Comparison of ENCODE assay signal across 8 mouse cellular contexts in genomic region chr2:148732327-148733000, GRCm38 (mm10). TPM values are rescaled to one million over a fixed set of nuclear protein-coding genes. Genes with fewer than 3 reads are reported as not detected.
A peak's percentile ranks its signal among the peaks of the same experiment; 100 is the strongest.
DNase-seq lines count a peak whose midpoint lies in the region; ATAC-seq lines count a peak whose summit lies in the region.

TSS of gene Napb (minus strand) at chr2:148732467.

- H3K4me3 ChIP-seq in forebrain, embryonic 10.5 days, result peak within 1 kb of the TSS; percentile 80
- peak within 1 kb of the TSS; percentile 81 for H3K4me3 ChIP-seq in heart, embryonic 15.5 days
- H3K4me3 ChIP-seq in liver, embryonic 12.5 days, result peak within 1 kb of the TSS; percentile 67
- H3K4me3 ChIP-seq in stomach, embryonic 14.5 days (ENCODE audit: low read depth, low read length), result peak within 1 kb of the TSS; percentile 76

- peak within 1 kb of the TSS; percentile 87 for H3K27ac ChIP-seq in forebrain, embryonic 10.5 days
- peak within 1 kb of the TSS; percentile 48 for H3K27ac ChIP-seq in heart, embryonic 15.5 days
- no peak within 1 kb of the TSS for H3K27ac ChIP-seq in liver, embryonic 12.5 days
- peak within 1 kb of the TSS; percentile 27; the same call in 1 of the 2 replicates for H3K27ac ChIP-seq in stomach, embryonic 14.5 days (ENCODE audit: low read length)

- no peaks in the 10 kb centered on the region for H3K27me3 ChIP-seq in forebrain, embryonic 10.5 days (ENCODE audit: poor library complexity, severe bottlenecking)
- no peaks in the 10 kb centered on the region for H3K27me3 ChIP-seq in heart, embryonic 15.5 days
- H3K27me3 ChIP-seq in liver, embryonic 12.5 days (replicated peaks), result no peaks in the 10 kb centered on the region
- no peaks in the 10 kb centered on the region for H3K27me3 ChIP-seq in stomach, embryonic 14.5 days (ENCODE audit: control insufficient read depth, insufficient read depth, low read length)

- peak; percentile 53 for DNase-seq in c-Kit-positive CD71-positive TER-119-negative erythroid progenitor cells, embryonic 14.5 days (ENCODE audit: low read depth)
- peak; percentile 94 for DNase-seq in forebrain, embryonic 10.5 days (ENCODE audit: extremely low spot score, low spot score)
- peak; percentile 96 for DNase-seq in kidney, postnatal 14 days
- DNase-seq in naive thymus-derived CD4-positive, alpha-beta T cell, adult 2 months (ENCODE audit: low read depth), result peak; percentile 53

- WGBS in forebrain, embryonic 10.5 days, result 3% methylated on average over 18 of the region's 18 CpGs
- WGBS in heart, embryonic 15.5 days, result 4% methylated on average over 18 of the region's 18 CpGs
- WGBS in liver, embryonic 12.5 days (ENCODE audit: insufficient replicate concordance), result 4% methylated on average over 18 of the region's 18 CpGs
- WGBS in stomach, embryonic 14.5 days, result 3% methylated on average over 18 of the region's 18 CpGs

- H3K4me2 ChIP-seq in heart, embryonic 15.5 days, result peak within 1 kb of the TSS; percentile 93
- H3K4me2 ChIP-seq in liver, embryonic 12.5 days, result peak within 1 kb of the TSS; percentile 80
- H3K4me2 ChIP-seq in stomach, embryonic 14.5 days (replicated peaks; ENCODE audit: low read depth, low read length), result peak within 1 kb of the TSS; percentile 72

- peaks cover 14% of the 10 kb centered on the region for H3K9me3 ChIP-seq in forebrain, embryonic 10.5 days
- no peaks in the 10 kb centered on the region for H3K9me3 ChIP-seq in heart, embryonic 15.5 days (replicated peaks)
- H3K9me3 ChIP-seq in liver, embryonic 12.5 days (replicated peaks), result no peaks in the 10 kb centered on the region
- H3K9me3 ChIP-seq in stomach, embryonic 14.5 days (ENCODE audit: control insufficient read depth, low read depth, low read length), result no peaks in the 10 kb centered on the region

- H3K9ac ChIP-seq in heart, embryonic 15.5 days, result peak within 1 kb of the TSS; percentile 82
- peak within 1 kb of the TSS; percentile 65 for H3K9ac ChIP-seq in liver, embryonic 12.5 days
- H3K9ac ChIP-seq in stomach, embryonic 14.5 days (replicated peaks; ENCODE audit: low read depth, low read length), result peak within 1 kb of the TSS; percentile 52

- H3K4me1 ChIP-seq in forebrain, embryonic 10.5 days, result peaks cover 15% of the 10 kb centered on the region
- H3K4me1 ChIP-seq in heart, embryonic 15.5 days (replicated peaks), result peaks cover 9% of the 10 kb centered on the region
- peaks cover 12% of the 10 kb centered on the region for H3K4me1 ChIP-seq in liver, embryonic 12.5 days
- 0 out of 2 replicates have a peak, but pooled peaks cover 6% of the 10 kb centered on the region for H3K4me1 ChIP-seq in stomach, embryonic 14.5 days (ENCODE audit: control insufficient read depth, insufficient read depth, low read length)

- H3K36me3 ChIP-seq in forebrain, embryonic 10.5 days (replicated peaks), result no peaks in the 10 kb centered on the region
- H3K36me3 ChIP-seq in heart, embryonic 15.5 days, result no peaks in the 10 kb centered on the region
- H3K36me3 ChIP-seq in liver, embryonic 12.5 days, result no peaks in the 10 kb centered on the region
- no peaks in the 10 kb centered on the region for H3K36me3 ChIP-seq in stomach, embryonic 14.5 days (ENCODE audit: control insufficient read depth, insufficient read depth, low read length)

- peak; percentile 98 for ATAC-seq in CD4-positive, CD25-positive, alpha-beta regulatory T cell, adult 4 months
- peak; percentile 99 for ATAC-seq in heart, embryonic 15.5 days (replicated peaks; ENCODE audit: insufficient number of reproducible peaks, insufficient read depth, low FRiP score, low read depth)
- ATAC-seq in liver, embryonic 12.5 days, result peak; percentile 98
- peak; percentile 100 for ATAC-seq in stomach, embryonic 14.5 days (ENCODE audit: insufficient number of reproducible peaks, insufficient read depth, low FRiP score, low read depth)

RNA-seq across cellular contexts. Expression of gene Napb, which starts in this region (rescaled TPM):
- polyA plus RNA-seq in CD4-positive, CD25-positive, alpha-beta regulatory T cell, adult 4 months (2017; shearing (Covaris generic)), result 1 to 10 TPM; 1.2 TPM
- polyA plus RNA-seq in forebrain, embryonic 10.5 days (2016; fragmentation: Nextera tagmentation; extraction: Ambion mirVana), result 5.1 and 5.5 TPM in 2 replicates
- polyA plus RNA-seq in heart, embryonic 15.5 days (2015; fragmentation: Nextera tagmentation; extraction: Ambion mirVana), result 2.5 and 3.3 TPM in 2 replicates
- polyA plus RNA-seq in liver, embryonic 12.5 days (2016; fragmentation: Nextera tagmentation; extraction: Ambion mirVana), result 0.56 and 0.62 TPM in 2 replicates
- polyA plus RNA-seq in stomach, embryonic 14.5 days (2014; fragmentation: Nextera tagmentation; extraction: Ambion mirVana), result 7.1 and 7.8 TPM in 2 replicates

Comparison
In these comparisons a context has a peak if more than half of its experiments do, and no peak if none do; other contexts are left out.
1. Peak in ATAC-seq, H3K4me3 ChIP-seq, H3K9ac ChIP-seq and H3K4me2 ChIP-seq in liver, embryonic 12.5 days; RNA of the gene not detected or under 1 TPM.